Mouse (Mus musculus) frontal cortex, postnatal 10 days (tissue): ENCODE data around the gene Ppp1r15a.

Source experiments
- DNase-seq, 2 experiments: peaks; one replicate each; pipeline ENCODE4 v3.0.0; 2022; ENCODE audit warnings: low spot score in 2 of 2, mixed read lengths in 1 of 2

The Ppp1r15a gene

GRCm38 (mm10) chr7:45525809-45526473 lies at the start of gene Ppp1r15a, which contains the start of gene Plekha4:
TSS of gene Ppp1r15a (minus strand) at chr7:45526268.
TSS of gene Plekha4 (plus strand) at chr7:45526330.
- peak; percentile 87 to 94 for DNase-seq

- no peak for DNase-seq
Measured at GRCm38 (mm10) chr7:45574472-45575379, 48.7 kb upstream of the Ppp1r15a start.

- no peak for DNase-seq
Measured at GRCm38 (mm10) chr7:45573954-45574353, 47.9 kb upstream of the Ppp1r15a start.

- DNase-seq = no peak
Measured at GRCm38 (mm10) chr7:45571966-45572365, 45.9 kb upstream of the Ppp1r15a start.

GRCm38 (mm10) chr7:45570103-45570741 lies 44.2 kb upstream of the Ppp1r15a start, which contains the start of gene Bcat2:
TSS of gene Bcat2 (plus strand) at chr7:45570153.
- DNase-seq = peak; percentile 40 to 62

- DNase-seq = no peak
Measured at GRCm38 (mm10) chr7:45568601-45569473, 42.8 kb upstream of the Ppp1r15a start.

GRCm38 (mm10) chr7:45567780-45568516 lies 41.9 kb upstream of the Ppp1r15a start:
- DNase-seq = peak; percentile 79 to 83

- no peak for DNase-seq
Measured at GRCm38 (mm10) chr7:45567112-45567779, 41.2 kb upstream of the Ppp1r15a start.

GRCm38 (mm10) chr7:45565446-45565845 lies 39.4 kb upstream of the Ppp1r15a start:
- DNase-seq = no peak

GRCm38 (mm10) chr7:45564811-45565210 lies 38.7 kb upstream of the Ppp1r15a start:
- DNase-seq = no peak

- no peak for DNase-seq
Measured at GRCm38 (mm10) chr7:45561624-45562520, 35.8 kb upstream of the Ppp1r15a start.

GRCm38 (mm10) chr7:45560843-45561623 lies 35.0 kb upstream of the Ppp1r15a start:
- peak; percentile 58 to 77 for DNase-seq

- DNase-seq = no peak
Measured at GRCm38 (mm10) chr7:45560241-45560640, 34.2 kb upstream of the Ppp1r15a start.

- DNase-seq = no peak
Measured at GRCm38 (mm10) chr7:45558907-45559306, 32.8 kb upstream of the Ppp1r15a start.

- peak in 1 of 2 experiments; percentile 62 for DNase-seq
Measured at GRCm38 (mm10) chr7:45555787-45556186, 29.7 kb upstream of the Ppp1r15a start.

- DNase-seq = no peak
Measured at GRCm38 (mm10) chr7:45554744-45555143, 28.7 kb upstream of the Ppp1r15a start, which contains the start of gene Hsd17b14. TSS of gene Hsd17b14 (plus strand) at chr7:45554893.

- DNase-seq = no peak
Measured at GRCm38 (mm10) chr7:45553990-45554389, 27.9 kb upstream of the Ppp1r15a start.

GRCm38 (mm10) chr7:45553519-45553918 lies 27.5 kb upstream of the Ppp1r15a start:
- DNase-seq = no peak
